Mouse (Mus musculus) lung, postnatal 0 days (tissue): Measurements from ENCODE around the gene Palld.

ENCODE experiments used
- CTCF ChIP-seq: IDR thresholded peaks from 2 replicates; pipeline ENCODE4 v1.5.1; 2016; ENCODE audit warnings: antibody characterized with exemption, mild to moderate bottlenecking
- EP300 ChIP-seq: IDR thresholded peaks from 2 replicates; pipeline ENCODE4 v1.6.1; 2016; ENCODE audit warnings: antibody characterized with exemption, mild to moderate bottlenecking, control low read depth

DNA sequence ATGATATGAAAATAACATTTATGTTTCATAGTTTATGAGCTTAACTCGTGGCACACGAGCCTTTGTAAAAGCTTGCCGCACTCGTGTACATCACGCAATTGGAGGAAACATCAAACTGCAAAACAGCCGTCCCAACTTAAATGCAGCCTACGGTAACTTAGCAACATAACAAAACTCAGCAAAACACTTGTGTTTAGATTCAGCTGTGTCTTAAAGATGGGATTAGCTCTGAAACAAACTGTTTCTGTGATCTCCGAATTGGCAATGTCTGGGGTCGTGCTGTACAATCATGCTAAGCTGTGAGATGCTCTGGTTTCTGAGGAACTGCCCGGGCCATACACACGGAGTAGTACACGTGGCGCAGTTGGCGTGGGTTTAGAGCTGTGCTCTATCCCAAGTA is 375.5 kb downstream of the Palld start:
- TF ChIP-seq CTCF (no peak), EP300 (no peak)
